8 mouse cellular contexts compared by ENCODE assay signal in genomic region chr2:156324681-156325080, GRCm38 (mm10). TPM values are rescaled to one million over a fixed set of nuclear protein-coding genes. Genes with fewer than 3 reads are reported as not detected.
DNase-seq lines count a peak whose midpoint lies in the region; ATAC-seq lines count a peak whose summit lies in the region.

No protein-coding gene starts in this region.

- H3K4me3 ChIP-seq in liver, embryonic 16.5 days (ENCODE audit: low read depth, low read length): no peak overlapping the region
- H3K4me3 ChIP-seq in forebrain, embryonic 11.5 days (ENCODE audit: low read depth, low read length): no peak overlapping the region

- peak; percentile 43 for DNase-seq in 3134 (ENCODE audit: extremely low read depth, insufficient read length, low spot score)
- peak; percentile 38 for DNase-seq in embryo, embryonic 10.5 days (ENCODE audit: low spot score)
- peak; percentile 40 to 49 for DNase-seq in heart, postnatal 36 days
- no peak for DNase-seq in right cerebral cortex, adult 2 months (ENCODE audit: low spot score in 2 of 2)
- no peak for DNase-seq in right cerebral cortex, postnatal 10 days (ENCODE audit: low spot score in 2 of 2)
- DNase-seq in forebrain, embryonic 11.5 days (ENCODE audit: low spot score): no peak

- H3K9me3 ChIP-seq in liver, embryonic 16.5 days (replicated peaks; ENCODE audit: control insufficient read depth, low read length): no peaks in the 10 kb centered on the region
- H3K9me3 ChIP-seq in forebrain, embryonic 11.5 days (ENCODE audit: control insufficient read depth, low read length): no peaks in the 10 kb centered on the region

- no peaks in the 10 kb centered on the region for H3K36me3 ChIP-seq in liver, embryonic 16.5 days (ENCODE audit: control insufficient read depth, insufficient read depth)
- no peaks in the 10 kb centered on the region for H3K36me3 ChIP-seq in forebrain, embryonic 11.5 days (ENCODE audit: control insufficient read depth, insufficient read depth, low read length)

- peak overlapping the region; percentile 68 for H3K27ac ChIP-seq in liver, embryonic 16.5 days (ENCODE audit: low read length)
- no peak overlapping the region for H3K27ac ChIP-seq in forebrain, embryonic 11.5 days (ENCODE audit: low read depth, low read length)

- no peak overlapping the region for H3K9ac ChIP-seq in liver, embryonic 16.5 days (ENCODE audit: low read depth, low read length)
- H3K9ac ChIP-seq in forebrain, embryonic 11.5 days (ENCODE audit: low read length): no peak overlapping the region

- intact Hi-C loops in heart, postnatal 36 days (cut with DNase I): no loop called here

- H3K27me3 ChIP-seq in liver, embryonic 16.5 days (ENCODE audit: control insufficient read depth, insufficient read depth, low read depth, low read length): no peaks in the 10 kb centered on the region
- no peaks in the 10 kb centered on the region for H3K27me3 ChIP-seq in forebrain, embryonic 11.5 days (ENCODE audit: control insufficient read depth, insufficient read depth, low read length)

- ATAC-seq in liver, embryonic 16.5 days (ENCODE audit: low read depth): peak; percentile 59
- no peak for ATAC-seq in forebrain, embryonic 11.5 days (replicated peaks; ENCODE audit: low FRiP score)
- no peak for ATAC-seq in frontal cortex, adult (ENCODE audit: low TSS enrichment)

- WGBS in liver, embryonic 16.5 days (ENCODE audit: insufficient replicate concordance): 10% methylated on average over 5 of the region's 5 CpGs
- WGBS in forebrain, embryonic 11.5 days: 49% methylated on average over 5 of the region's 5 CpGs

- peak overlapping the region; percentile 19; the same call in 1 of the 2 replicates for H3K4me2 ChIP-seq in liver, embryonic 16.5 days (ENCODE audit: low read depth, low read length)
- H3K4me2 ChIP-seq in forebrain, embryonic 11.5 days (ENCODE audit: low read depth, low read length, severe bottlenecking): no peak overlapping the region

- H3K4me1 ChIP-seq in liver, embryonic 16.5 days (ENCODE audit: control insufficient read depth, low read depth, low read length): peaks cover 4% of the 10 kb centered on the region; the same call in 1 of the 2 replicates
- no peaks in the 10 kb centered on the region for H3K4me1 ChIP-seq in forebrain, embryonic 11.5 days (replicated peaks; ENCODE audit: control insufficient read depth, insufficient read depth, low read length)

RNA-seq across cellular contexts. Expression of gene Scand1, which starts 12.2 kb away (rescaled TPM):
- 10 to 100 TPM; 83.0 to 88.0 TPM for total RNA-seq in heart, postnatal 36 days (2021)
- 20.7 and 21.4 TPM in 2 replicates for polyA plus RNA-seq in liver, embryonic 16.5 days (2015; fragmentation: Nextera tagmentation; extraction: Ambion mirVana)
- polyA plus RNA-seq in forebrain, embryonic 11.5 days (2014; fragmentation: Nextera tagmentation; extraction: Ambion mirVana): 78.0 and 84.0 TPM in 2 replicates

RNA-seq across cellular contexts. Expression of gene Cnbd2, which starts 12.6 kb away (rescaled TPM):
- total RNA-seq in heart, postnatal 36 days (2021): 1 to 10 TPM in 1 of 2 experiments, under 1 TPM in 1; 0.98 to 1.1 TPM
- 1.6 and 1.9 TPM in 2 replicates for polyA plus RNA-seq in liver, embryonic 16.5 days (2015; fragmentation: Nextera tagmentation; extraction: Ambion mirVana)
- 3.6 and 4.5 TPM in 2 replicates for polyA plus RNA-seq in forebrain, embryonic 11.5 days (2014; fragmentation: Nextera tagmentation; extraction: Ambion mirVana)

Comparison
In these comparisons a context has a peak if more than half of its experiments do, and no peak if none do; other contexts are left out.
1. DNase-seq: peak in 3134 (single experiment), embryo, embryonic 10.5 days (single experiment) and heart, postnatal 36 days (2 of 2); none in right cerebral cortex, adult 2 months (0 of 2), right cerebral cortex, postnatal 10 days (0 of 2) and forebrain, embryonic 11.5 days (single experiment).